In the genomic region with DNA sequence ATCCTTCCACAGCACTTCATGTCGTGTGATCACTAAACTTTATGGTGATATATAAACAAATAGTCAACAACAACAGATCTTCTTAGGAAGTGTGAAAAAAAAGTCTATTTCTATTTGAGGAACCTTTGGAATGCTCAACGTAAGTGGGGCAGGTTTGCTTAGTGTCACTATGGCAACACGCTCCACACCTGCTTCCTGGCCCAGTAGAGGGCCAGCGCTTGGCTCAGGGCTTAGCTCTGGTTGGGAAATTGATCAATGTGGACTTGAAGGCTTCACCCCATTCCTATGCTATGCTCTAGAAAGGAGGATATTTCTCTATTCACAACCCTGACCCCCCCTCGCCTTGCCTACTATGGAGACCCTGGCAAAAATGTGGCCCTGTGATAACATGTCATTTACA, we compare ENCODE assay signal across 9 mouse cellular contexts.
DNase-seq lines count a peak whose midpoint lies in the region; ATAC-seq and TF ChIP-seq lines count a peak whose summit lies in the region.
"Had no signal": no experiment of that assay in that cellular context is flagged by ENCODE, and none has a peak within 500 bp of the region (broad histone marks: within the 10 kb centered on the region; RNA-seq: fewer than 3 reads in every experiment).

No protein-coding gene starts in this region.

- H3K9me3 ChIP-seq in kidney, postnatal 0 days (replicated peaks; ENCODE audit: low read length): no peaks in the 10 kb centered on the region
- peaks cover 4% of the 10 kb centered on the region; the same call in 1 of the 2 replicates for H3K9me3 ChIP-seq in forebrain, embryonic 11.5 days (ENCODE audit: control insufficient read depth, low read length)
- peaks cover 4% of the 10 kb centered on the region; the same call in 1 of the 2 replicates for H3K9me3 ChIP-seq in intestine, postnatal 0 days (ENCODE audit: control insufficient read depth)
- no peaks in the 10 kb centered on the region for H3K9me3 ChIP-seq in midbrain, postnatal 0 days (ENCODE audit: low read length)

- no peak for TF ChIP-seq CTCF in kidney, postnatal 0 days (IDR thresholded peaks at IDR 0.05; ENCODE audit: low read depth)
- no peak for TF ChIP-seq CTCF in intestine, postnatal 0 days (IDR thresholded peaks at IDR 0.05; ENCODE audit: low read depth)
- no peak for TF ChIP-seq CTCF in midbrain, postnatal 0 days (IDR thresholded peaks at IDR 0.05)

- no peaks in the 10 kb centered on the region for H3K4me1 ChIP-seq in kidney, postnatal 0 days (replicated peaks; ENCODE audit: insufficient read depth, low read length)
- H3K4me1 ChIP-seq in forebrain, embryonic 11.5 days (replicated peaks; ENCODE audit: control insufficient read depth, insufficient read depth, low read length): no peaks in the 10 kb centered on the region
- H3K4me1 ChIP-seq in intestine, postnatal 0 days (replicated peaks; ENCODE audit: control insufficient read depth, insufficient read depth, low read length): no peaks in the 10 kb centered on the region
- no peaks in the 10 kb centered on the region for H3K4me1 ChIP-seq in midbrain, postnatal 0 days (ENCODE audit: insufficient read depth, low read length)

- H3K4me2 ChIP-seq in kidney, postnatal 0 days (ENCODE audit: low read length): no peak overlapping the region
- H3K4me2 ChIP-seq in forebrain, embryonic 11.5 days (ENCODE audit: low read depth, low read length, severe bottlenecking): no peak overlapping the region
- no peak overlapping the region for H3K4me2 ChIP-seq in intestine, postnatal 0 days (replicated peaks; ENCODE audit: low read depth)
- no peak overlapping the region for H3K4me2 ChIP-seq in midbrain, postnatal 0 days (ENCODE audit: low read depth, low read length, poor library complexity, severe bottlenecking)

- H3K36me3 ChIP-seq in kidney, postnatal 0 days (ENCODE audit: insufficient read depth, low read length): no peaks in the 10 kb centered on the region
- H3K36me3 ChIP-seq in forebrain, embryonic 11.5 days (ENCODE audit: control insufficient read depth, insufficient read depth, low read length): no peaks in the 10 kb centered on the region
- H3K36me3 ChIP-seq in intestine, postnatal 0 days (ENCODE audit: control insufficient read depth, insufficient read depth): no peaks in the 10 kb centered on the region
- no peaks in the 10 kb centered on the region for H3K36me3 ChIP-seq in midbrain, postnatal 0 days (ENCODE audit: insufficient read depth, low read length)

- H3K4me3 ChIP-seq in kidney, postnatal 0 days (replicated peaks; ENCODE audit: low read depth, low read length): no peak overlapping the region
- no peak overlapping the region for H3K4me3 ChIP-seq in forebrain, embryonic 11.5 days (ENCODE audit: low read depth, low read length)
- no peak overlapping the region for H3K4me3 ChIP-seq in intestine, postnatal 0 days (ENCODE audit: low read depth, low read length)
- H3K4me3 ChIP-seq in midbrain, postnatal 0 days (ENCODE audit: low read depth, low read length): no peak overlapping the region
- H3K4me3 ChIP-seq: layer of hippocampus, adult 2 months had no signal

- 50% methylated on average over 5 of the region's 5 CpGs for WGBS in kidney, postnatal 0 days
- 54% methylated on average over 5 of the region's 5 CpGs for WGBS in forebrain, embryonic 11.5 days
- 32% methylated on average over 5 of the region's 5 CpGs for WGBS in intestine, postnatal 0 days
- 51% methylated on average over 5 of the region's 5 CpGs for WGBS in midbrain, postnatal 0 days

- H3K27ac ChIP-seq in kidney, postnatal 0 days: no peak overlapping the region
- no peak overlapping the region for H3K27ac ChIP-seq in forebrain, embryonic 11.5 days (ENCODE audit: low read depth, low read length)
- H3K27ac ChIP-seq in intestine, postnatal 0 days (ENCODE audit: low read depth, low read length): no peak overlapping the region
- no peak overlapping the region for H3K27ac ChIP-seq in midbrain, postnatal 0 days (ENCODE audit: low read depth, low read length)
- H3K27ac ChIP-seq: layer of hippocampus, adult 2 months had no signal

- no peaks in the 10 kb centered on the region for H3K27me3 ChIP-seq in kidney, postnatal 0 days (ENCODE audit: insufficient read depth, low read length)
- H3K27me3 ChIP-seq in forebrain, embryonic 11.5 days (ENCODE audit: control insufficient read depth, insufficient read depth, low read length): no peaks in the 10 kb centered on the region
- H3K27me3 ChIP-seq in intestine, postnatal 0 days (replicated peaks; ENCODE audit: control insufficient read depth, insufficient read depth, low read length): no peaks in the 10 kb centered on the region
- H3K27me3 ChIP-seq in midbrain, postnatal 0 days (ENCODE audit: insufficient read depth, low read length): no peaks in the 10 kb centered on the region

- ATAC-seq in kidney, postnatal 0 days (replicated peaks; ENCODE audit: low FRiP score, low read depth): 0 out of 2 replicates have a peak, but pooled peaks have one; percentile 7
- ATAC-seq in forebrain, embryonic 11.5 days (replicated peaks; ENCODE audit: low FRiP score): peak; percentile 37; the same call in 1 of the 2 replicates
- ATAC-seq in intestine, postnatal 0 days: peak; percentile 56; the same call in 1 of the 2 replicates
- peak; percentile 79 for ATAC-seq in midbrain, postnatal 0 days (ENCODE audit: low FRiP score)

- no peak overlapping the region for H3K9ac ChIP-seq in kidney, postnatal 0 days (ENCODE audit: low read depth, low read length)
- no peak overlapping the region for H3K9ac ChIP-seq in forebrain, embryonic 11.5 days (ENCODE audit: low read length)
- H3K9ac ChIP-seq in intestine, postnatal 0 days (ENCODE audit: low read depth, low read length): no peak overlapping the region
- H3K9ac ChIP-seq in midbrain, postnatal 0 days (replicated peaks; ENCODE audit: low read length, poor library complexity, severe bottlenecking): no peak overlapping the region

- DNase-seq in kidney, postnatal 0 days (ENCODE audit: low spot score): no peak
- DNase-seq in kidney, postnatal 4 days: no peak
- DNase-seq in forebrain, embryonic 11.5 days (ENCODE audit: low spot score): no peak
- DNase-seq in midbrain, postnatal 0 days (ENCODE audit: low spot score): peak; percentile 48
- no peak for DNase-seq in MN1 (ENCODE audit: low spot score)
- no peak for DNase-seq in urinary bladder, postnatal 4 days (ENCODE audit: low spot score in 2 of 2)
- DNase-seq in gastrocnemius, postnatal 25 days: no peak

Comparison
In these comparisons a context has a peak if more than half of its experiments do, and no peak if none do; other contexts are left out.
1. ATAC-seq: peak in every context shown above with its lines; median percentile 79 in midbrain, postnatal 0 days; 56 in intestine, postnatal 0 days; 37 in forebrain, embryonic 11.5 days; 7 in kidney, postnatal 0 days.